Mouse (Mus musculus) testis, adult 2 months (tissue): ENCODE measurements around the gene Timp2.
"Not testable (repeated sequence)": the region's sequence is repeated elsewhere in the genome, so short reads cannot be mapped to it uniquely, and the experiment has no call there.

Experiments used
- CTCF ChIP-seq: fragments of 200-500 bp; IDR thresholded peaks from 2 replicates; pipeline ENCODE4 v1.5.1; 2012; ENCODE audit warnings: low read depth, mild to moderate bottlenecking, inconsistent platforms, low read length, moderate library complexity; ENCODE audit not compliant: control insufficient read depth, insufficient read depth, insufficient replicate concordance
- POLR2A ChIP-seq: fragments of 200-500 bp; IDR thresholded peaks from 2 replicates; pipeline ENCODE4 v1.6.1; 2012; ENCODE audit warnings: low read depth, mild to moderate bottlenecking, inconsistent platforms, low read length, moderate library complexity; ENCODE audit not compliant: control insufficient read depth

DNA sequence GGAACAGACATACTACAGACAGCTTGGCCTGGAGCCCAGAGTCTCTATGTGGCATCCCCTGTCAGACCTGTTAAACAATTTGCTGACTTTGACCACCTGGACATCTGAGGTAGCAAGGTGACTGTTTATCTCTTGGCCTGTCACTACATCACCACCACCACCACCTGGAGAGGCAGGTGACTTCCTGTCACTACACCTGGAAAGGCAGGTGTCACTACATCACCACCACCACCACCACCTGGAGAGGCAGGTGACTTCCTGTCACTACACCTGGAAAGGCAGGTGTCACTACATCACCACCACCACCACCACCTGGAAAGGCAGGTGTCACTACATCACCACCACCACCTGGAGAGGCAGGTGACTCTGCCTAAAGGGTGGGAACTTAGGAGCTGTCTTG, 20.8 kb upstream of the Timp2 start:
- not testable (repeated sequence) for TF ChIP-seq POLR2A, CTCF
